Mouse (Mus musculus): ENCODE measurements at regions not wholly inside any gene's neighbourhood (a gene's known extent, or its start where the extent isn't known, plus 50 kb on each side); places are given as distances from the start of the nearest gene placed in this dataset.

DNA sequence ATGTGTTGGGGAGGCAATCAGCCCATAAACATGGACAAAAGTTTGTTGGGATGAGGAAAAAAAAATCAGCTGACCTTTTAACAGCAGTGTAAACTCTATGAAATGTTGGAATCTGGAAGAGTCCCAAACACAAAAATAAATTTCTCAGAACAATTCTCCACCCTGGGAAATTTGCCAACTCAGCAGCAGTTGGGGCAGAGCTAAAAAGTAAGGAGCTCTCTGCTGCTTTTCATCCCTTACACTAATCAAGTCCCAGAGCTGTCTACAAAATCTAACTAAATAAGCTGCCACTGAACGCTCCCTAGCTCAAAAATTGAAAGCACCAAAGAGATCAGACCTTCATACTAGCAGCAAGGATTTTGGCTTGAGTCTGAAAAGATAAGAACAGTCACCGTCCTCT, 176.6 kb upstream of the Egflam start:
- no peak for DNase-seq

DNA sequence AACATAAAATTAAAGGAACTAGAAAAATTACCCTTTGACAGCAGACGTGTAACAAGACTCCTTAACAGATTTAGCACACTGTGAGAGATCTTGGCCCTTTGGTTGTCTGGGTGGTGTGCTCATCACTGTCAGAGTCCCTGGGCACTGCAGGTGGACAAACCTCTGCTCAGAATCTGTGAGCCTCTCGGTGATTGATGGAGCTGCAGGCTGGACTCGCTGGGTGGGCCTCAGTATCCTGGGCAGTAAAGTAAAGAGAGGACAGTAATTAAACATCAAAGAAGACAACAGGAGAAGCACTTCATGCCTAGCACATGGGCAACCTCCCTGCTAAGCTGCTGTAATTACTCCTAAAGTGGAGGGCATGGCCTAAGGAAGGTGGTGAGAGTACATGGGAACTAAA, 180.2 kb upstream of the Egflam start:
- DNase-seq, result no peak

DNA sequence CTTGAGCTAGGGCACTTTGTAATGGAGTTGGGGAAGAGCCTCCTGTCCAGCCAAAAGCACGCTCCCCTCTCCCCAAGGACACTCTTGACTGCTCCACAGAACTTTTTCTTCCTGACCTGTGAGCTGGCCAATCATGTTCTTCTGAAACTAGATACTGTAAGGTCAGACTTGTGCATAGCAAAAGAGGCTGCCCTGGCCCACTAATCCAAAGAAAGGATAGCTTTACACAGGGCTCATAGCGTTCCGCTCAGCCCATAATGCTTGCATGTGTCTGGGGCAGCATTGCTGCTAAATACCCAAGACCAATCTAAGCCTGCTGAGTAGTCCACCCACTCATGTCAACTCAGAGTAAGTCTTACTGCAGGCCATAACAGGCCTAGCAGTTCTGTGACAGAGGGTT, 189.0 kb upstream of the Egflam start:
- DNase-seq, result peak; percentile 48

DNA sequence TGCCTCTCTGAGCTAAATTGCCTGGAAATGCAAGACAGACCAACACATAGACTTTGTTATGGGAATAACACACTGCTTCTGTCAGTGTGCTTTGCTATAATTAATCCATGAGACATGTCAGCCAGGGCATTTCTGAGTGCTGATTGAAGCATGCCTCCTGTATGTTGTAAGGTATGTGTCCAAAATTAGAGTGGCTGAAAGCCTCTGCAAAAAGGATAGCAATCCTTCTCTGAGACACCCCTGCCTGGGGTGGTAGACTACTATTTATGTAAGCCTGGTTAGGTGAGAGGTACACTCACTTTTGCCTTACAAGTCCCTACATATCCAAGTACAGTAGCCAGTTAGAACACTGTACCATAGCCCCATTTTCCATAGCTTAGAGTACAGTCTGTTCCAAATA, 193.3 kb upstream of the Egflam start:
- peak; percentile 34 for DNase-seq

DNA sequence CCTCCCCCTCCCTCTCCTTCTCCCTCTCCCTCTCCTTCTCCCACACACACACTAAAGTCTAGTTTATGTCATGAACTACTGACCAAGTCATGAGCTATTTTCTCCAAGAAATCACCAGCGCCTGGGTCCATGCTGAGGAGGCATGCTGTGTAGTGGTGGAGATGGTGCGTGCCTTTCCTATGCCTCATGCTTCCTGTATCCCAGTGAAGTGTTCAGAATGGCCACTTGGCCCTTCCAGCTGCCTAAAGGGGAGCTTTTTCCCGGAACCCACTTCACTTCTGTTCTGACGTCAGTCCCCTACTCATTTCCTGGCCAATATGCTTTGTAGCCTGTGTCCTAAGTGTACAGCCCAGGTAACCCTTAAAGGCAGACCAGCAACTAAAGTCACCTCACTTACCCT, 199.1 kb upstream of the Egflam start:
- no peak for DNase-seq

GRCm38 (mm10) chr15:7597805-7598204, 199.6 kb upstream of the Egflam start:
- DNase-seq, result no peak

DNA sequence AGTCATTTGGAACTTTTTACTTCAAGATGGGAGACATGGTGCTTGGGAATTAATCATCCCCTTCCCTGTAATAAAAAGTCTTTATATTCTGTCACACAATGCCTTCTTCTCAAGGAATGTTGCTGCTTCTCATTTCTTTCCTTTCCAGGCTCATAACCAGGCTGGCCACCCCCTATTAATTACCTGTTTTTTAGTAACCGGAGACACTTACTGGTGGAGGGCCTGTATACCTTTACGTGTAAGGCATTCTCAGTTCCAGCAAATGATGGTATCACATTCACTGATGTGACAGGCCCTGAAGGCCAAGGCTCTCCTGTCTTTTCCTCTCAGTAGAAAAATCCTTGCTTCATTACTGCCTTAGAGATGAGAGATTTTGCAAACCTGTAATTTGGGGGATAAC, 203.3 kb upstream of the Egflam start:
- no peak for DNase-seq

DNA sequence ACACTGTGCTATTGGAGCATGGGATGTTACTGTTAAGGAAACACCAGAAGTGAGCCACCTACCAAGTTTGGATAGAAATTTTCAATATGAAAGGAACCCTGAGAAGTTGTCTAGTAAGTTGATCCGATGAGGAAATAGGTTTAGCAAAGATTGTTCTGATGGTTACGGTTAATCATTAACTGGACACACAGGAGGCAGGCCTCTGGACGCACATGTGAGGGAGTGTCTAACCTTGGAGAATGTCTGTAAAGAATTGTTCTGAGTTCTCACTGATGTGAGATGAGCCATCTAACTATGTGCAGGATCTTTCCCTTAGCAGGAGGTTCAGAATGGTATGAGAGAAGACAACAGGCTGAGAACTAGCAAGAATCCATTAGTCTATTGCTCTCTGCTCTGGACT, 205.8 kb upstream of the Gdnf start:
- no peak for DNase-seq

- DNase-seq, result no peak
Observed at GRCm38 (mm10) chr15:7617954-7618353, 192.7 kb upstream of the Gdnf start.

- peak; percentile 63 for DNase-seq
Observed at GRCm38 (mm10) chr15:7623026-7623425, 187.6 kb upstream of the Gdnf start.

DNA sequence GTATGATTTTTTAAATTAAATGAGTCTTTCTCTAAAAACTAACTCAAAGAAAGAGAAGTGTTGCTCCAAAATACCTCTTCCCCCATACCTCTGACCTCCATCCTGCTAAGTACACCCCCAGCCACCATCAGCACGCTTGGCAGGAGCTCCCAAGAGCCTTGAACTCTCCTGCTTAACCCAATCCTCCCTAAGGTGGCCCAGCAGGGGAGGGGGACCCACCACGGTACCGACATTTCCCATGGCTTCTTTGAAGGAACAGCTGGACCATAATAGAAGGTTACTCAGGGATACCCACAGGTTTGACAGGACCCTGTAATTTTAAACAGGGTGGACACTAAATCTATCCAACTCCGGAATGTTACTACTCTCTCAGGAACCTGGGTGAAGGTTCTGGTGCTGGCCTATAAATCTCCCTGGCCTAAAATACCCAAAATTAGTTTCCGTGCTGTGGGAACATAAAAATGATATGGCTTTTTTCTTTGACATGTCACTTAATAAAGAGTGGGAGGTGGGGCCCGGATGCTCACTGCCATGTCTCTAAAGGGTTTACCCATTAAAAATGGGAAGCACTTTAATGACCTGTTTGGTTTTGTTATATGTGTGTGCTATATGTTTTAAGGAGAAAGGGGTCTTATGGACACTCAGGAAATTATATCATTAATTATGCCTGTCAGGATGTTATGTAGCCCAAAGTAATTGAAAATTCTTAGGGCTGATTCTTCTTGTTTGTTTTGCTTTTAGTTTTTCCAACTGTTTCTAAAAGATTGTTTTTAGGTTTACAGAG, 185.8 kb upstream of the Gdnf start:
- DNase-seq, result no peak

DNA sequence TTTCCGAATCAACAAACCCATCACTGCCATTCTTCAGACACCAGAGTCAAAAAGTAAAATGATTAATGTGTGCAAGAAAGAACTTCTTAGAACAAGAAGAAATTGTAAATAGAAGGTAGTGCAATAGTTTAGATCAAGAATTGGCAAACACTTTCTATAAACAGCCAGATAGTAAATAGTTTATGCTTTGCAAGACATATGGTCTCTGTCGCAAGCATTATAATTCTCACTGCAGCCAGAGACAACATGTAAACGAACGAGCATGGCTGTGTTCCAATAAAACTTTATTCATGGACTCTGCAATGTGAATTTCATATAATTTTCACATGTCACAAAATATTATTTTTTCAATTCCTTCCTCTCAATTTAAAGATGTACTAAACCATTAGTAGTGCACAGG, 180.8 kb upstream of the Gdnf start:
- DNase-seq, result no peak

GRCm38 (mm10) chr15:7635234-7635633, 175.4 kb upstream of the Gdnf start:
- DNase-seq, result peak; percentile 31

DNA sequence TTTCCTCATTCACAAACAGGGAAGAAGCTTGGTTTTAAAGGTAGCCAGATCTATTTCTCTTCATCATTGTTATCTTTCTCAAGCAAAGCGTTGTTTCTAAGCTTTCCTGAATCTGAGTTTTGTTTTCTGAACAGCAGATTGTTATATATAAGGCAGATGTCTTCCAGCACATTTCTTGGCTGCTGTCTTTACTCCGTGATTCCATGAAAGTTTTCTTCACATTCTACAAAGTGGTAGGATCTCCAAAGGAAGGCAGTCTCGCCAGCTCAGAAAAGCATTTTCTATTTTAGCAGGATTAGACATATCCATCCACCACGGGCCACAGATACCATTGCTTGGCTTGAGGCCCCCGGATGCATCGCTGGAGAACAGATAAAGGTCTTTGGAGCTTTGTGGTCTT, 171.2 kb upstream of the Gdnf start:
- no peak for DNase-seq

- no peak for DNase-seq
Observed at GRCm38 (mm10) chr15:7642075-7642474, 168.6 kb upstream of the Gdnf start.

DNA sequence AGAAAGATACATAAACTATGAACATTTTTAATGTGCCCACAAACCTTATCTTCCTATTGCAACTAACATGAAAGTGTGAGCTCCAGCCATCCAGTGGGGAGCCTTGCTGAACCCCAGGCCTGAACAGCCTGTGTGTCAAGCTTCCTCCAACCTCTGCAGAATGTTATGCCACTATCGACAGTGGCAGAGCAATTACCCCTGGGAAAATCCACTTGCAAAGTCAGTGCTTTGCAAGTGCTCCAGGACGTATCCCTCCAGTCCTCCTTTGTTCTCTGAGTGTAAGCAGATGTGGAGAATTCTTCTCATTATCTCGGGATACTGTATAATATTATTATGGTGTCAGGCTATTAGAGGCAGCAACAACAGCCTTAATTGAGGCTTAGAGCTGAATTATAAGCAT, 159.9 kb upstream of the Gdnf start:
- peak; percentile 68 for DNase-seq

DNA sequence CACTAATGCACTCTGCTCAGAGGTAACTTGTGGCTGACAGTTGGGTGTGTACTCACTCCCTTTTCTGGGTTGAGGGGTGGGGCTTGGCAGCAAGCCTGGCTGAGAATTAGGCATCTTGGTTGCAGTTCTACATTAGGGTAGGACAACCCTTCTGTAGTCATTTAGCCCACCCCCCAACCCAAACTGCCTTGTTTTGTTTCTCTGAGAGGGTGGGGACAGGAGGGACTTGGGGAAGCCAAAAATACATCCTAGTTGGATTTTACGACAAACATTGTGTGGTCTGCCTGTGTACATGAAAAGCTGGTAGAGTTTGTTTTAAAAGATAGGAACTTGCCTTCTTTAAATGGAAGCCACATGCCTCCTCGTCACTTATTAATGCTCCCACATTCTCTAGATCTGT, 146.8 kb upstream of the Gdnf start:
- peak; percentile 42 for DNase-seq

DNA sequence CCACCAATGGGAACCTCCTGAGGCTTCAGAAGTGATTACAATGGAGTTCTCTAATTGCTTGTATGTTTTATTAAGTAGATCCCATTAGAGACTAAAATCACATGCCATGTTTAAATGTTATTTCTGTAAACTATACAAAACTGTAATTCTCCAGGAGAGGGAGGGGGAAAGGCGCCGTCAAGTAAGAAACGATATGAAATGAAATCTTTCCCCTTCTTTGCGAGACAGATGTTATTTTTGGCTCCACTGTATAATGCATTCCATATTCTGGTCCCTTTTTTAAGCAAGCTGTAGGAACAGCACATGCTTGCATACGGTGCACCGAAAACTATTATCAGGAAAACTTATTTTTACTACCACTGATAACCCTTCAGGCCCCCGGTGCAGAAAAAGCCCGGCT, 141.0 kb upstream of the Gdnf start:
- no peak for DNase-seq

GRCm38 (mm10) chr15:7676970-7677369, 133.7 kb upstream of the Gdnf start:
- no peak for DNase-seq

GRCm38 (mm10) chr15:7678711-7679110, 131.9 kb upstream of the Gdnf start:
- peak; percentile 55 for DNase-seq

DNA sequence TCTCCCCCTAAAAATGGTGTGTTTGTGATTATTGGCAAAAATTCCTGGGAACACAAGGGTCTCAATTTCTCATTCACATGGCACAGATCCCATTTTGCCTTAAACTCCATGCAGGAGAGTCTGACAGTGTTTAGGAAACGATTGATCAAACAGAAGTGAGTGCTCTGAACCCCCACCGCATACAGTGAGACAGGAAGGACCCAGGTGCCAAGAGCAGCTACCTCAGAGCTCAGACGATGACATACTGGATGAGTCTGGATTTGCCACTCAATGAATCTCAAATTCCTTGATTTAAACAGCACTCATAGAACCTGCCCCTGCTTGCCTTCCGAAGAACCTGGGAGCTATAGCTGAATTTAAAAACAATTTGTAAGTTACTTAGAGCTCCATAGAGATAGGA, 129.6 kb upstream of the Gdnf start:
- DNase-seq, result peak; percentile 70

DNA sequence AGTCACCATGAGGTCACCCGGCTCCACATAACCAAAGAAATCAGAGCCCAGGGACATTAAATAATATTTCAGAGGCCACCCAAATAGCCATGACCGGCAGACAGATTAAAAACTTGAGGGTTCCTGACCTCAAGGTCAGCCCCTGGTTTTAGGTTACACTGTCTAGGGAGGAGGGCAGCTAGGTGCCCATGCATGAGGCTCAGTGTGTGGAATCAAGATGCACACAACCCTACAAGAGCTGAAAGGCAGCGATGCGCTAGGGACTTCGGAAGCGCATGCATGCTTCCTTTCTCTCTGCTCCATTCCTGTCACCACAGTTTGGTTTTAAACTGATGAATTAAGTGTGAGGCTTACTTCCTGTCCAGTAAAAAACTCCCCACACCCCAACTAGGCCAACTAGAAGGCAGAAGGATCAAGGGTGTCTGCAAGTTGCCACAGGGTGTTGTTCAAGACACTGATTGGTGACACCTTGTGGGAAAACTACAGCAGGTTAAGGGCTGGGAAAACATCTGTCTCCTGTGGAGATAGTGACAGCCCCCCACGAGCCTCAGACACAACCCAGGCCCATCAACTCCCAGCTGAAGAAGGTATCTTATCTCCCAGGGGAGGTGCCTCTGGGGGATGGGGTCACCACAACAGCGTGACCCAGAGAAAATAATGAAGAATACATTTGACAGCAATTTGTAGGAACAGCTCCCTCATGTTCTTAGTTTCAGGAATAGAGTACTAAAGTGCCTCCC, 127.2 kb upstream of the Gdnf start:
- peak; percentile 45 for DNase-seq

DNA sequence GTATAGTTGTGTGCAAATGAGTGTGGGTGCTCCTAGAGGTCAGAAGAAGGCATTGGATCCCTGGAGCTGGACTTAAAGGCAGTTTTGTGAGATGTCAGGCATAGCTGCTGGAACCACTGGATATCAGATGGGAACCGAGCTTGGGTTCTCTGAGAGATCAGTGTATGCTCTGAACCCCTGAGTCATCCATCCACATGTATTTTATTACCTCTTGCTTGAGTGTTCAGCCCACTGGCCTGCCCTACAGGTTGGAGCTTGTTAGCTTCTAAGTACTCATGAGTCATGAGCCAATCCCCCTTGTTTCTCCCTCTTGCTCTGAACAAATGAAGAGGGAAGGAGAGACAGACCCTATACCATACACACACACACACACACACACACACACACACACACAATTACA, 119.4 kb upstream of the Gdnf start:
- DNase-seq, result peak; percentile 55

- DNase-seq, result peak; percentile 74
Observed at GRCm38 (mm10) chr15:7692096-7692495, 118.5 kb upstream of the Gdnf start.

- DNase-seq, result no peak
Observed at GRCm38 (mm10) chr15:7694037-7694436, 116.6 kb upstream of the Gdnf start.

All from heart, adult 11 months (tissue).